Mouse (Mus musculus): ENCODE data around the gene Lhx3. TPM values are rescaled to one million over a fixed set of nuclear protein-coding genes. Genes with fewer than 3 reads are reported as not detected.

Lhx3 gene
- polyA plus RNA-seq, 3 experiments from 2014 or later, result not detected

Other genes starting within 250 kb of the Lhx3 start
- 10 to 100 TPM in 1 of 3 experiments, 1 to 10 TPM in 2; 7.0 to 13.6 (median 8.6) TPM for gene Camsap1, start 225.0 kb downstream of the Lhx3 start, polyA plus RNA-seq (2017; shearing (Covaris generic))
- gene Ubac1, start 186.5 kb downstream of the Lhx3 start, polyA plus RNA-seq (2017; shearing (Covaris generic)), result 10 to 100 TPM; 14.1 to 17.2 (median 16.0) TPM
- under 1 TPM; 0.47 to 0.78 (median 0.57) TPM for gene Nacc2, start 85.1 kb downstream of the Lhx3 start, polyA plus RNA-seq (2017; shearing (Covaris generic))
- 1 to 10 TPM; 1.3 to 2.6 (median 1.9) TPM for gene Qsox2, start 29.2 kb upstream of the Lhx3 start, polyA plus RNA-seq (2017; shearing (Covaris generic))
- under 1 TPM in 1 of 3 experiments, not detected in 2; 0.04 TPM for gene Ccdc187, start 86.3 kb upstream of the Lhx3 start, polyA plus RNA-seq (2017; shearing (Covaris generic))
- gene Gpsm1, start 107.2 kb upstream of the Lhx3 start, polyA plus RNA-seq (2017; shearing (Covaris generic)), result 1 to 10 TPM; 3.8 to 5.0 (median 5.0) TPM
- 1 to 10 TPM; 7.6 to 8.7 (median 7.6) TPM for gene Dnlz, start 143.8 kb upstream of the Lhx3 start, polyA plus RNA-seq (2017; shearing (Covaris generic))
- gene Card9, start 152.6 kb upstream of the Lhx3 start, polyA plus RNA-seq (2017; shearing (Covaris generic)), result 1 to 10 TPM in 2 of 3 experiments, under 1 TPM in 1; 0.53 to 2.1 (median 1.1) TPM
- gene Snapc4, start 172.4 kb upstream of the Lhx3 start, polyA plus RNA-seq (2017; shearing (Covaris generic)), result 10 to 100 TPM; 15.6 to 43.4 (median 39.6) TPM
- gene Entr1, start 181.0 kb upstream of the Lhx3 start, polyA plus RNA-seq (2017; shearing (Covaris generic)), result 10 to 100 TPM; 35.3 to 57.5 (median 44.3) TPM
- 10 to 100 TPM; 82.4 to 88.4 (median 82.9) TPM for gene Pmpca, start 181.1 kb upstream of the Lhx3 start, polyA plus RNA-seq (2017; shearing (Covaris generic))
- gene Inpp5e, start 200.9 kb upstream of the Lhx3 start, polyA plus RNA-seq (2017; shearing (Covaris generic)), result 10 to 100 TPM in 2 of 3 experiments, 1 to 10 TPM in 1; 9.4 to 19.0 (median 10.9) TPM
- gene Sec16a, start 236.9 kb upstream of the Lhx3 start, polyA plus RNA-seq (2017; shearing (Covaris generic)), result 10 to 100 TPM; 18.4 to 28.4 (median 24.2) TPM